Mouse (Mus musculus) liver, embryonic 14.5 days (tissue): Measurements from ENCODE around the gene Lyl1.

Experiments used
- CTCF ChIP-seq: IDR thresholded peaks from 2 replicates; pipeline ENCODE4 v1.5.1; 2016; ENCODE audit warnings: antibody characterized with exemption, low read depth, control low read depth
- EP300 ChIP-seq: IDR thresholded peaks from 2 replicates; pipeline ENCODE4 v1.6.1; 2016; ENCODE audit warnings: antibody characterized with exemption, low read depth

DNA sequence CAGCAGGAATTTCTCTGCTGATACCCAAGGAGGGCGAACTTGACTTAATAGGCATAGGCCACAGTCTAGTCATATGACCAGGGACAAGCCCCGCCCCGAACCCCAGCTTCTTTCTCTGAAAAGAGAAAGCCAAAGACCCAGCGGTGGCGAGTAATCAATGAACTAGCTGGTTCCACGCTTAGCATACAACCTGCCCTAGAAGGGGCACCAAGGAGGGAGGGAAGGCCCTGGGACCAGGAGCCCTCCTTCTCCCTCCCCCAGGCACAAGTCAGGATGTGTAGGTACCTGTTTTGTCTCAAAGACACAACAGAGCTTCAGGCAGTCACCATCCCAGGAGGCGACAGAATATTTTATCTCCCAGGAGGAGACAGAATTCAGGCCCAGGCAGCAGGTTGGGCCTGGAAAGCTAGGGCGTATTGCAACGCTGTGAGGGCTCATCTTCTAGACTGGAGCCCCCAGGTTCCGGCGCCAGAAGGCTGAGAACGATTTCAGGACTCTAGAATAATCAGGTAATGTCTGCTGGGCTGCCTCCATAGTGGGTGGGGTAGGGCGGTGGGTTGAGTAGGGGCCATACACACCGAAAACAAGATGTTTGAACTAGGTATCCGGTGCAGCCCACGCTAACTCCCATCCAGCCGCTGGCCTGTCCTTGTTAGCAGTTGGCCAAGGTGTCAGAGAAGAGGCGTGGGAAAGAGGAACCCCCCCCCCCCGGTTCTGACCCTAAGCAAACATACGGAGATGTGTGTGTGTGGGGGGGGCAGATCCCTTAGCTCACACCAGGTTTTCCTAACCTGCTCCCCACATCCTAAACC, 14.9 kb upstream of the Lyl1 start, which contains the start of gene Trmt1:
- TF ChIP-seq CTCF: no peak
- TF ChIP-seq EP300: no peak
